Mouse (Mus musculus) gastrocnemius, adult 8-10 months (tissue): Measurements from ENCODE around the gene Ccdc121. TPM values are rescaled to one million over a fixed set of nuclear protein-coding genes. Genes with fewer than 3 reads are reported as not detected.
"Not testable (repeated sequence)": the region's sequence is repeated elsewhere in the genome, so short reads cannot be mapped to it uniquely, and the experiment has no call there.

Source experiments
- DNase-seq, 2 experiments: peaks; one replicate each; pipeline ENCODE4 v3.0.0; 2022; ENCODE audit warnings: low spot score in 2 of 2
- total RNA-seq, 4 experiments: library from RNA; stranded (reverse); gene quantifications; 2 replicates each; pipeline ENCODE4 v1.2.4; 2022

The Ccdc121 gene
- total RNA-seq, 4 experiments from 2014 or later, result not detected

GRCm38 (mm10) chr1:181512430-181513129 is 1.3 kb upstream of the Ccdc121 start:
- DNase-seq, result no peak

GRCm38 (mm10) chr1:181510855-181511254 is 396 bp downstream of the Ccdc121 start:
- not testable (repeated sequence) for DNase-seq

- no peak for DNase-seq
Measured at GRCm38 (mm10) chr1:181505367-181505766, 5.9 kb downstream of the Ccdc121 start.

GRCm38 (mm10) chr1:181503471-181503870 is 7.8 kb downstream of the Ccdc121 start:
- DNase-seq, result no peak

GRCm38 (mm10) chr1:181484696-181485095 is 26.6 kb downstream of the Ccdc121 start:
- DNase-seq, result no peak

GRCm38 (mm10) chr1:181476557-181476956 is 34.7 kb downstream of the Ccdc121 start:
- no peak for DNase-seq

GRCm38 (mm10) chr1:181476141-181476540 is 35.1 kb downstream of the Ccdc121 start:
- DNase-seq, result no peak

GRCm38 (mm10) chr1:181469415-181469814 is 41.8 kb downstream of the Ccdc121 start:
- DNase-seq, result no peak

- no peak for DNase-seq
Measured at GRCm38 (mm10) chr1:181467321-181467670, 44.0 kb downstream of the Ccdc121 start.

- no peak for DNase-seq
Measured at GRCm38 (mm10) chr1:181466601-181467320, 44.5 kb downstream of the Ccdc121 start.

- no peak for DNase-seq
Measured at GRCm38 (mm10) chr1:181466040-181466439, 45.2 kb downstream of the Ccdc121 start.

- DNase-seq, result no peak
Measured at GRCm38 (mm10) chr1:181465027-181465426, 46.2 kb downstream of the Ccdc121 start.

- no peak for DNase-seq
Measured at GRCm38 (mm10) chr1:181462906-181463179, 48.4 kb downstream of the Ccdc121 start.

GRCm38 (mm10) chr1:181462051-181462905 is 49.0 kb downstream of the Ccdc121 start:
- no peak for DNase-seq

- DNase-seq, result no peak
Measured at GRCm38 (mm10) chr1:181461484-181461883, 49.8 kb downstream of the Ccdc121 start.

GRCm38 (mm10) chr1:181460283-181460682 is 51.0 kb downstream of the Ccdc121 start:
- DNase-seq, result no peak

Other genes starting within 250 kb of the Ccdc121 start
- not detected for gene Cnih3, start 158.8 kb downstream of the Ccdc121 start, total RNA-seq
- gene Dnah14, start 65.1 kb upstream of the Ccdc121 start, total RNA-seq, result not detected